Mouse (Mus musculus) gastrocnemius, adult 2 months (tissue): Measurements from ENCODE around the gene Syngr2. TPM values are rescaled to one million over a fixed set of nuclear protein-coding genes. Genes with fewer than 3 reads are reported as not detected.

Source experiments
- DNase-seq: peaks from one replicate; pipeline ENCODE4 v3.0.0; 2022
- H3K27ac ChIP-seq: fragments of 200-600 bp; 2 replicates; pipeline ENCODE4 v1.8.1; 2022; ENCODE audit warnings: mild to moderate bottlenecking
- H3K4me3 ChIP-seq: fragments of 200-600 bp; 2 replicates; pipeline ENCODE4 v1.8.1; 2022; ENCODE audit warnings: mild to moderate bottlenecking, moderate library complexity
- CTCF ChIP-seq: fragments of 200-600 bp; IDR thresholded peaks from 2 replicates; pipeline ENCODE4 v1.8.1; 2022; ENCODE audit warnings: antibody characterized with exemption, mild to moderate bottlenecking, moderate library complexity
- intact Hi-C: fragments of 180-260 bp; cut with DNase I; formaldehyde crosslinking; loops from one replicate; pipeline ENCODE4 v1.15.1; 2025
- total RNA-seq, 2 experiments: library from RNA; stranded (reverse); gene quantifications; 2 replicates each; pipeline ENCODE4 v1.2.3; 2021

Syngr2 gene
- total RNA-seq, 2 experiments from 2014 or later = 169 to 173 TPM

GRCm38 (mm10) chr11:117822728-117823241 is 13.3 kb downstream of the Syngr2 start:
- Histone ChIP-seq H3K4me3 (no peak overlapping the region), H3K27ac (peak overlapping the region; percentile 97)
- DNase-seq = peak; percentile 58
- intact Hi-C loops = no loop called here
- TF ChIP-seq CTCF = no peak

GRCm38 (mm10) chr11:117823411-117823810 is 13.9 kb downstream of the Syngr2 start:
- H3K4me3 ChIP-seq = no peak overlapping the region
- no peak for TF ChIP-seq CTCF
- peak overlapping the region; percentile 97 for H3K27ac ChIP-seq
- intact Hi-C loops = no loop called here
- no peak for DNase-seq

- TF ChIP-seq CTCF = peak; percentile 95
- Histone ChIP-seq H3K27ac (peak overlapping the region; percentile 97), H3K4me3 (peak overlapping the region; percentile 62)
- intact Hi-C loops = loop anchor here (1.0 to 2.0 kb wide), 3 partner anchors 34 to 439 kb away; no protein-coding TSS in a partner anchor
- peak; percentile 88 for DNase-seq
Measured at GRCm38 (mm10) chr11:117824060-117824969, 14.8 kb downstream of the Syngr2 start.

- Histone ChIP-seq H3K4me3 (peak within 1 kb of the TSS; percentile 57), H3K27ac (peak within 1 kb of the TSS; percentile 67)
- intact Hi-C loops = loop anchor here (2.0 kb wide), 1 partner anchor 117 kb away; no protein-coding TSS in a partner anchor
- TF ChIP-seq CTCF = no peak
- DNase-seq = peak; percentile 73
Measured at GRCm38 (mm10) chr11:117825333-117826101, 16.0 kb downstream of the Syngr2 start, which contains the start of the genes Afmid and Tk1. Gene Afmid (plus strand): TSS chr11:117825924. Gene Tk1 (minus strand): TSS chr11:117826092.

GRCm38 (mm10) chr11:117826164-117826563 is 16.7 kb downstream of the Syngr2 start:
- Histone ChIP-seq H3K4me3 (peak overlapping the region; percentile 57), H3K27ac (peak overlapping the region; percentile 67)
- intact Hi-C loops = no loop called here
- no peak for TF ChIP-seq CTCF
- no peak for DNase-seq

- Histone ChIP-seq H3K27ac (no peak overlapping the region), H3K4me3 (no peak overlapping the region)
- DNase-seq = no peak
- no peak for TF ChIP-seq CTCF
- intact Hi-C loops = no loop called here
Measured at GRCm38 (mm10) chr11:117826916-117827315, 17.4 kb downstream of the Syngr2 start.

GRCm38 (mm10) chr11:117827386-117827785 is 17.9 kb downstream of the Syngr2 start:
- H3K4me3 ChIP-seq = no peak overlapping the region
- intact Hi-C loops = no loop called here
- H3K27ac ChIP-seq = no peak overlapping the region
- DNase-seq = peak; percentile 18
- no peak for TF ChIP-seq CTCF

GRCm38 (mm10) chr11:117828149-117828887 is 18.9 kb downstream of the Syngr2 start:
- peak; percentile 29 for DNase-seq
- Histone ChIP-seq H3K27ac (peak overlapping the region; percentile 61), H3K4me3 (no peak overlapping the region)
- TF ChIP-seq CTCF = no peak
- intact Hi-C loops = no loop called here

GRCm38 (mm10) chr11:117828888-117829604 is 19.6 kb downstream of the Syngr2 start:
- peak; percentile 59 for DNase-seq
- intact Hi-C loops = no loop called here

GRCm38 (mm10) chr11:117829671-117830215 is 20.3 kb downstream of the Syngr2 start:
- intact Hi-C loops = no loop called here
- DNase-seq = peak; percentile 49
- no peak for TF ChIP-seq CTCF
- Histone ChIP-seq H3K27ac (peak overlapping the region; percentile 61), H3K4me3 (no peak overlapping the region)

More at GRCm38 (mm10) chr11:117828888-117829604, 19.6 kb downstream of the Syngr2 start:
- Histone ChIP-seq H3K27ac (peak overlapping the region; percentile 61), H3K4me3 (no peak overlapping the region)
- no peak for TF ChIP-seq CTCF

GRCm38 (mm10) chr11:117830401-117830800 is 20.9 kb downstream of the Syngr2 start:
- DNase-seq = peak; percentile 18
- TF ChIP-seq CTCF = no peak
- peak overlapping the region; percentile 10; the same call in 1 of the 2 replicates for H3K27ac ChIP-seq
- intact Hi-C loops = no loop called here
- no peak overlapping the region for H3K4me3 ChIP-seq
